Mouse (Mus musculus): ENCODE measurements at regions not wholly inside any gene's neighbourhood (a gene's known extent, or its start where the extent isn't known, plus 50 kb on each side); places are given as distances from the start of the nearest gene placed in this dataset.

DNA sequence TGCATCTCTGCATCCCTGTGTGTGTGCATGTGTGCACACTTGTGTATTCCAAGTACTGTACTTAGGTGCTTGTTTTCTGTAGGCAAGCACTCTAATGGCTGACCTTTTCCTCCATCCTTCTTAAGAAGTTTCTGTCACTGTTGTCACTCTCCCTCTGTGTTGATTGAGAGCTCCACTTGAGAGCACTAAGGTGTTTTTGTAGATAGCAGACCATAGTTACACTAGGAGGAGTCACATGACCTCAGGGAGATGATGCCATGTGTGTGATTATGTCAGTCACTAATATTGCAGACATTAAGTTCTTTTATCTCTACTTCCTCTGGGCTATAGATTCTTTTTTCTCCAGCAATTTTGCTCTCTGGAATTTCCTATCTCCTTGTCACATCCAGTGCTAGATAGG lies 225.9 kb upstream of the Ttc29 start:
- ATAC-seq (ENCODE audit: low FRiP score) = no peak
- H3K36me3 ChIP-seq (ENCODE audit: control insufficient read depth, insufficient read depth, low read length) = no peaks in the 10 kb centered on the region
- no peaks in the 10 kb centered on the region for H3K9me3 ChIP-seq (ENCODE audit: control insufficient read depth, low read length)
- no peak overlapping the region for H3K4me2 ChIP-seq (replicated peaks; ENCODE audit: low read depth, low read length)
- H3K27ac ChIP-seq (ENCODE audit: low read depth, low read length) = no peak overlapping the region
- H3K4me3 ChIP-seq (ENCODE audit: low read depth, low read length) = no peak overlapping the region
- H3K4me1 ChIP-seq (replicated peaks; ENCODE audit: control insufficient read depth, insufficient read depth, low read length) = no peaks in the 10 kb centered on the region
- no peak overlapping the region for H3K9ac ChIP-seq (ENCODE audit: low read depth, low read length)
- no peaks in the 10 kb centered on the region for H3K27me3 ChIP-seq (ENCODE audit: control insufficient read depth, insufficient read depth, low read length)
- DNase-seq (ENCODE audit: low spot score) = no peak

GRCm38 (mm10) chr8:77988291-77989056 lies 224.6 kb upstream of the Ttc29 start:
- 79% methylated on average over 8 of the region's 8 CpGs for WGBS
- ATAC-seq (ENCODE audit: low FRiP score) = no peak

DNA sequence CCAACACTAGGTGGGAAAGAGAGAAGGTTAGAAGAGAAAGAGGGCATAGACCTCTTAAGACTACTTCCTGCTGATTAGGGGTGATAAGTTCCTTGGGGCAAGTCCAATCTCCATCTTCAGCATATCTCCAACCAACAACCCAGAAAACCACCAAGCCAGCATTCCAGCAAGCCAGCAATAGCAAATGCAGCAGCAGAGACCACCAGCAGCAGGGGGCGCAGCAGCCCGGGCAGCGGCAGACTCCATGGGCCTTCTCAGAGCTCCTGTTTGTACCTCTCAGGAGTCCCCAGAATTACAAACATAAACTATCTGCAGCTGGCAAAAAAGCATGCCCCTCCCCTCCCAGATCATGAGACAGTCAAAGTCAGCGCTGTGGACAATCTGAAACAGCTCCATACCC lies 222.0 kb upstream of the Ttc29 start:
- ATAC-seq (ENCODE audit: low FRiP score) = no peak
- no peaks in the 10 kb centered on the region for H3K9me3 ChIP-seq (ENCODE audit: control insufficient read depth, low read length)
- 29% methylated on average over 4 of the region's 4 CpGs for WGBS

More at GRCm38 (mm10) chr8:77988291-77989056, 224.6 kb upstream of the Ttc29 start:
- no peak overlapping the region for H3K4me3 ChIP-seq (ENCODE audit: low read depth, low read length)
- H3K9me3 ChIP-seq (ENCODE audit: control insufficient read depth, low read length) = no peaks in the 10 kb centered on the region
- no peak for DNase-seq (ENCODE audit: low spot score)
- no peaks in the 10 kb centered on the region for H3K4me1 ChIP-seq (replicated peaks; ENCODE audit: control insufficient read depth, insufficient read depth, low read length)
- no peak overlapping the region for H3K4me2 ChIP-seq (replicated peaks; ENCODE audit: low read depth, low read length)
- H3K9ac ChIP-seq (ENCODE audit: low read depth, low read length) = no peak overlapping the region
- no peaks in the 10 kb centered on the region for H3K27me3 ChIP-seq (ENCODE audit: control insufficient read depth, insufficient read depth, low read length)
- H3K27ac ChIP-seq (ENCODE audit: low read depth, low read length) = no peak overlapping the region
- H3K36me3 ChIP-seq (ENCODE audit: control insufficient read depth, insufficient read depth, low read length) = no peaks in the 10 kb centered on the region

GRCm38 (mm10) chr8:78000303-78000702 lies 212.8 kb upstream of the Ttc29 start:
- no peak overlapping the region for H3K9ac ChIP-seq (ENCODE audit: low read depth, low read length)
- H3K27ac ChIP-seq (ENCODE audit: low read depth, low read length) = no peak overlapping the region
- H3K4me3 ChIP-seq (ENCODE audit: low read depth, low read length) = no peak overlapping the region
- no peaks in the 10 kb centered on the region for H3K9me3 ChIP-seq (ENCODE audit: control insufficient read depth, low read length)
- no peak for DNase-seq (ENCODE audit: low spot score)
- ATAC-seq (ENCODE audit: low FRiP score) = no peak
- no peaks in the 10 kb centered on the region for H3K4me1 ChIP-seq (replicated peaks; ENCODE audit: control insufficient read depth, insufficient read depth, low read length)
- no peak overlapping the region for H3K4me2 ChIP-seq (replicated peaks; ENCODE audit: low read depth, low read length)
- H3K36me3 ChIP-seq (ENCODE audit: control insufficient read depth, insufficient read depth, low read length) = no peaks in the 10 kb centered on the region
- WGBS = 82% methylated on average over 2 of the region's 3 CpGs
- no peaks in the 10 kb centered on the region for H3K27me3 ChIP-seq (ENCODE audit: control insufficient read depth, insufficient read depth, low read length)

More for the DNA sequence above, 222.0 kb upstream of the Ttc29 start:
- Histone ChIP-seq H3K36me3 (ENCODE audit: control insufficient read depth, insufficient read depth, low read length) (no peaks in the 10 kb centered on the region), H3K9ac (ENCODE audit: low read depth, low read length) (no peak overlapping the region), H3K4me3 (ENCODE audit: low read depth, low read length) (no peak overlapping the region), H3K4me1 (replicated peaks; ENCODE audit: control insufficient read depth, insufficient read depth, low read length) (no peaks in the 10 kb centered on the region), H3K27me3 (ENCODE audit: control insufficient read depth, insufficient read depth, low read length) (no peaks in the 10 kb centered on the region), H3K27ac (ENCODE audit: low read depth, low read length) (no peak overlapping the region), H3K4me2 (replicated peaks; ENCODE audit: low read depth, low read length) (no peak overlapping the region)
- DNase-seq (ENCODE audit: low spot score) = no peak

DNA sequence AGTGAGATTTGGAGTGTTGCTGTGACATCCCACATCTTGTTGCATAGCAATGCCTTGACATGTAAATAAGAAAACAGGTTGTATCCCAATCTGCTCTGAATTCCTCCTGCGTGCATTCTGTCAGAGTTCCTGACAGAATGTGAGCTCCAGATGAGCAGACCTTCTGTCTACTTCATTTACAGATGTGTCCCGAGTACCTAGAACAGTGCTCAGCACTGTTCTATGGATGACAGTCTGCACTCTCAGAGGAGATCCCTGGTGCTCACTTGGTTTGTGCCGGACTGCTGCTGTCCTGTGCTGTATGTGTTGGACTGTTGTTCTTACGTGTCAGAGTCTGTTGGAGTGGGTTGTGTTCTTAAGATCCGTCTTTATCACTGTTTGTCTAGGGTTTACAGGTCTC lies 211.4 kb upstream of the Ttc29 start:
- Histone ChIP-seq H3K9me3 (ENCODE audit: control insufficient read depth, low read length) (no peaks in the 10 kb centered on the region), H3K4me2 (replicated peaks; ENCODE audit: low read depth, low read length) (no peak overlapping the region), H3K27me3 (ENCODE audit: control insufficient read depth, insufficient read depth, low read length) (no peaks in the 10 kb centered on the region), H3K27ac (ENCODE audit: low read depth, low read length) (no peak overlapping the region), H3K4me3 (ENCODE audit: low read depth, low read length) (no peak overlapping the region), H3K9ac (ENCODE audit: low read depth, low read length) (no peak overlapping the region), H3K4me1 (replicated peaks; ENCODE audit: control insufficient read depth, insufficient read depth, low read length) (no peaks in the 10 kb centered on the region), H3K36me3 (ENCODE audit: control insufficient read depth, insufficient read depth, low read length) (no peaks in the 10 kb centered on the region)
- DNase-seq (ENCODE audit: low spot score) = no peak
- 56% methylated on average over 5 of the region's 5 CpGs for WGBS
- ATAC-seq (ENCODE audit: low FRiP score) = no peak

DNA sequence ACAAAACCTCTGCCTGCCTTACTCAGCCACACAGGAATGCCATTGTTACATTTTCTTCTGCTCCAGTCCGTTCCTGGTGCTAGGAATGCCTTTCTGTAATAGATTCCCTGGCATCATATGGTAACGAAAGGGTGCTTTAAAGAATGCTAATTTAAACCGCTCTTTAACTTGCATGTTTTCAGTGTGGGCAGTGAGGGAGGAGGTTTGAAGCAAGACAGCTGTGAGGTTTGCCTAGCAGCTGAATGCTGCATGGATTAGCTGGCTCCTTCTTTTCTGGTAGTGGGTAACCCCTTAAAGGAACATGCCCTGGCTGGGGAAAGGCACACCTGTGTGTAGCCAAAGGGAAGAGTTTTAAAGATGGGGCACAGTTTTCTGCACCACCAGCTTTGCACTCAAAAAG lies 211.0 kb upstream of the Ttc29 start:
- DNase-seq (ENCODE audit: low spot score) = no peak
- 21% methylated on average over 3 of the region's 3 CpGs for WGBS
- Histone ChIP-seq H3K4me1 (replicated peaks; ENCODE audit: control insufficient read depth, insufficient read depth, low read length) (no peaks in the 10 kb centered on the region), H3K36me3 (ENCODE audit: control insufficient read depth, insufficient read depth, low read length) (no peaks in the 10 kb centered on the region), H3K27me3 (ENCODE audit: control insufficient read depth, insufficient read depth, low read length) (no peaks in the 10 kb centered on the region), H3K27ac (ENCODE audit: low read depth, low read length) (no peak overlapping the region), H3K4me2 (replicated peaks; ENCODE audit: low read depth, low read length) (no peak overlapping the region), H3K9ac (ENCODE audit: low read depth, low read length) (no peak overlapping the region), H3K4me3 (ENCODE audit: low read depth, low read length) (no peak overlapping the region), H3K9me3 (ENCODE audit: control insufficient read depth, low read length) (no peaks in the 10 kb centered on the region)
- 0 out of 2 replicates have a peak, but pooled peaks have one; percentile 25 for ATAC-seq (ENCODE audit: low FRiP score)

- 19% methylated on average over 10 of the region's 10 CpGs for WGBS
- Histone ChIP-seq H3K36me3 (ENCODE audit: control insufficient read depth, insufficient read depth, low read length) (no peaks in the 10 kb centered on the region), H3K27me3 (ENCODE audit: control insufficient read depth, insufficient read depth, low read length) (no peaks in the 10 kb centered on the region), H3K4me1 (replicated peaks; ENCODE audit: control insufficient read depth, insufficient read depth, low read length) (no peaks in the 10 kb centered on the region), H3K4me2 (replicated peaks; ENCODE audit: low read depth, low read length) (no peak overlapping the region), H3K27ac (ENCODE audit: low read depth, low read length) (no peak overlapping the region), H3K9me3 (ENCODE audit: control insufficient read depth, low read length) (no peaks in the 10 kb centered on the region), H3K9ac (ENCODE audit: low read depth, low read length) (no peak overlapping the region), H3K4me3 (ENCODE audit: low read depth, low read length) (no peak overlapping the region)
- ATAC-seq (ENCODE audit: low FRiP score) (peak; percentile 80; the same call in 1 of the 2 replicates), DNase-seq (ENCODE audit: low spot score) (peak; percentile 82)
These were observed 209.1 kb upstream of the Ttc29 start for GRCm38 (mm10) chr8:78003888-78004543.

- no peak overlapping the region for H3K4me2 ChIP-seq (replicated peaks; ENCODE audit: low read depth, low read length)
- no peak overlapping the region for H3K27ac ChIP-seq (ENCODE audit: low read depth, low read length)
- no peak overlapping the region for H3K9ac ChIP-seq (ENCODE audit: low read depth, low read length)
- H3K27me3 ChIP-seq (ENCODE audit: control insufficient read depth, insufficient read depth, low read length) = no peaks in the 10 kb centered on the region
- no peaks in the 10 kb centered on the region for H3K4me1 ChIP-seq (replicated peaks; ENCODE audit: control insufficient read depth, insufficient read depth, low read length)
- no peaks in the 10 kb centered on the region for H3K9me3 ChIP-seq (ENCODE audit: control insufficient read depth, low read length)
- 78% methylated on average over 12 of the region's 12 CpGs for WGBS
- H3K36me3 ChIP-seq (ENCODE audit: control insufficient read depth, insufficient read depth, low read length) = no peaks in the 10 kb centered on the region
- no peak for ATAC-seq (ENCODE audit: low FRiP score)
- DNase-seq (ENCODE audit: low spot score) = no peak
- no peak overlapping the region for H3K4me3 ChIP-seq (ENCODE audit: low read depth, low read length)
These were observed 208.2 kb upstream of the Ttc29 start for GRCm38 (mm10) chr8:78004891-78005290.

GRCm38 (mm10) chr8:78013101-78013500 lies 200.0 kb upstream of the Ttc29 start:
- no peak overlapping the region for H3K4me2 ChIP-seq (replicated peaks; ENCODE audit: low read depth, low read length)
- no peak for ATAC-seq (ENCODE audit: low FRiP score)
- no peak for DNase-seq (ENCODE audit: low spot score)
- no peaks in the 10 kb centered on the region for H3K27me3 ChIP-seq (ENCODE audit: control insufficient read depth, insufficient read depth, low read length)
- H3K4me1 ChIP-seq (replicated peaks; ENCODE audit: control insufficient read depth, insufficient read depth, low read length) = no peaks in the 10 kb centered on the region
- no peak overlapping the region for H3K4me3 ChIP-seq (ENCODE audit: low read depth, low read length)
- H3K36me3 ChIP-seq (ENCODE audit: control insufficient read depth, insufficient read depth, low read length) = no peaks in the 10 kb centered on the region
- H3K27ac ChIP-seq (ENCODE audit: low read depth, low read length) = no peak overlapping the region
- no peak overlapping the region for H3K9ac ChIP-seq (ENCODE audit: low read depth, low read length)
- no peaks in the 10 kb centered on the region for H3K9me3 ChIP-seq (ENCODE audit: control insufficient read depth, low read length)

All from hindbrain, embryonic 11.5 days (tissue).